7 mouse cellular contexts compared by ENCODE assay signal in genomic region chr16:94311931-94312330, GRCm38 (mm10). TPM values are rescaled to one million over a fixed set of nuclear protein-coding genes. Genes with fewer than 3 reads are reported as not detected.
A peak's percentile ranks its signal among the peaks of the same experiment; 100 is the strongest.
DNase-seq lines count a peak whose midpoint lies in the region; ATAC-seq and TF ChIP-seq lines count a peak whose summit lies in the region.

No protein-coding gene starts in this region.

- DNase-seq in layer of hippocampus, adult 2 months (ENCODE audit: low spot score in 2 of 2) = no peak
- DNase-seq in layer of hippocampus, adult 18-20 months (ENCODE audit: low spot score in 2 of 2) = no peak
- no peak for DNase-seq in forebrain, embryonic 10.5 days (ENCODE audit: extremely low spot score, low spot score)
- DNase-seq in limb, embryonic 10.5 days (ENCODE audit: low spot score) = no peak

- H3K9me3 ChIP-seq in forebrain, embryonic 10.5 days = no peaks in the 10 kb centered on the region
- no peaks in the 10 kb centered on the region for H3K9me3 ChIP-seq in limb, embryonic 10.5 days (replicated peaks)
- H3K9me3 ChIP-seq in neural tube, embryonic 14.5 days (ENCODE audit: control insufficient read depth, low read length) = no peaks in the 10 kb centered on the region

- H3K4me3 ChIP-seq in layer of hippocampus, adult 2 months = peak overlapping the region; percentile 86
- peak overlapping the region; percentile 83 for H3K4me3 ChIP-seq in forebrain, embryonic 10.5 days
- peak overlapping the region; percentile 81 for H3K4me3 ChIP-seq in limb, embryonic 10.5 days
- peak overlapping the region; percentile 58 for H3K4me3 ChIP-seq in neural tube, embryonic 14.5 days (ENCODE audit: low read depth, low read length)

- peaks cover 9% of the 10 kb centered on the region; the same call in 1 of the 2 replicates for H3K27me3 ChIP-seq in forebrain, embryonic 10.5 days (ENCODE audit: poor library complexity, severe bottlenecking)
- no peaks in the 10 kb centered on the region for H3K27me3 ChIP-seq in limb, embryonic 10.5 days (ENCODE audit: low read depth, poor library complexity, severe bottlenecking)
- H3K27me3 ChIP-seq in neural tube, embryonic 14.5 days (ENCODE audit: control insufficient read depth, insufficient read depth, low read length) = no peaks in the 10 kb centered on the region

- H3K4me2 ChIP-seq in neural tube, embryonic 14.5 days (ENCODE audit: low read depth, low read length) = peak overlapping the region; percentile 72

- ATAC-seq in neural tube, embryonic 14.5 days (ENCODE audit: low read depth) = no peak
- ATAC-seq in frontal cortex, adult (ENCODE audit: low TSS enrichment) = no peak
- ATAC-seq in erythroid progenitor cell, adult 5-6 weeks (replicated peaks; ENCODE audit: low FRiP score, poor library complexity, severe bottlenecking) = no peak

- peak overlapping the region; percentile 78 for H3K9ac ChIP-seq in neural tube, embryonic 14.5 days (replicated peaks; ENCODE audit: low read depth, low read length)

- peaks cover 38% of the 10 kb centered on the region for H3K4me1 ChIP-seq in forebrain, embryonic 10.5 days
- peaks cover 22% of the 10 kb centered on the region for H3K4me1 ChIP-seq in limb, embryonic 10.5 days
- H3K4me1 ChIP-seq in neural tube, embryonic 14.5 days (ENCODE audit: control insufficient read depth, insufficient read depth, low read length) = peaks cover 17% of the 10 kb centered on the region; the same call in 1 of the 2 replicates

- TF ChIP-seq CTCF in layer of hippocampus, adult 2 months (conservative IDR thresholded peaks at IDR 0.05) = no peak

- H3K36me3 ChIP-seq in forebrain, embryonic 10.5 days (replicated peaks) = no peaks in the 10 kb centered on the region
- H3K36me3 ChIP-seq in limb, embryonic 10.5 days = no peaks in the 10 kb centered on the region; the same call in 1 of the 2 replicates
- no peaks in the 10 kb centered on the region for H3K36me3 ChIP-seq in neural tube, embryonic 14.5 days (ENCODE audit: control insufficient read depth, insufficient read depth, low read length)

- H3K27ac ChIP-seq in layer of hippocampus, adult 2 months = peak overlapping the region; percentile 99
- H3K27ac ChIP-seq in forebrain, embryonic 10.5 days = peak overlapping the region; percentile 100
- H3K27ac ChIP-seq in limb, embryonic 10.5 days = 0 out of 2 replicates have a peak overlapping the region, but pooled peaks have one; percentile 99
- peak overlapping the region; percentile 99; the same call in 1 of the 2 replicates for H3K27ac ChIP-seq in neural tube, embryonic 14.5 days (ENCODE audit: low read depth, low read length)

- WGBS in forebrain, embryonic 10.5 days = 79% methylated on average over 4 of the region's 4 CpGs
- 83% methylated on average over 4 of the region's 4 CpGs for WGBS in limb, embryonic 10.5 days
- WGBS in neural tube, embryonic 14.5 days = 56% methylated on average over 4 of the region's 4 CpGs

RNA-seq across cellular contexts. Expression of gene Hlcs, which starts 1.4 kb away (rescaled TPM):
- total RNA-seq in layer of hippocampus, adult 2 months (2021) = 10 to 100 TPM; 14.0 to 15.2 TPM
- total RNA-seq in layer of hippocampus, adult 18-20 months (2021) = 10 to 100 TPM; 13.5 to 13.9 TPM
- 14.4 and 15.5 TPM in 2 replicates for polyA plus RNA-seq in forebrain, embryonic 10.5 days (2016; fragmentation: Nextera tagmentation; extraction: Ambion mirVana)
- polyA plus RNA-seq in limb, embryonic 10.5 days (2016; fragmentation: Nextera tagmentation; extraction: Ambion mirVana) = 10.1 and 11.7 TPM in 2 replicates
- polyA plus RNA-seq in neural tube, embryonic 14.5 days (2014; fragmentation: Nextera tagmentation; extraction: Ambion mirVana) = 7.6 and 8.2 TPM in 2 replicates
- 0.36 and 1.3 TPM in 2 replicates for total RNA-seq in erythroid progenitor cell, adult 5-6 weeks (2015; ENCODE audit: low replicate concordance)
- total RNA-seq in erythroid progenitor cell, adult 5-6 weeks (2017; ENCODE audit: low replicate concordance) = 0.64 and 5.1 TPM in 2 replicates

RNA-seq across cellular contexts. Expression of gene Ripply3, which starts 16.3 kb away (rescaled TPM):
- total RNA-seq in layer of hippocampus, adult 2 months (2021) = under 1 TPM in 1 of 2 experiments, not detected in 1; 0.29 TPM
- under 1 TPM in 1 of 2 experiments, not detected in 1; 0.20 TPM for total RNA-seq in layer of hippocampus, adult 18-20 months (2021)
- polyA plus RNA-seq in forebrain, embryonic 10.5 days (2016; fragmentation: Nextera tagmentation; extraction: Ambion mirVana) = 4.6 and 5.8 TPM in 2 replicates
- 4.7 TPM in 2 replicates for polyA plus RNA-seq in limb, embryonic 10.5 days (2016; fragmentation: Nextera tagmentation; extraction: Ambion mirVana)
- 0.52 and 1.7 TPM in 2 replicates for polyA plus RNA-seq in neural tube, embryonic 14.5 days (2014; fragmentation: Nextera tagmentation; extraction: Ambion mirVana)
- not detected in 2 replicates for total RNA-seq in erythroid progenitor cell, adult 5-6 weeks (2015; ENCODE audit: low replicate concordance)
- total RNA-seq in erythroid progenitor cell, adult 5-6 weeks (2017; ENCODE audit: low replicate concordance) = not detected in 2 replicates

RNA-seq across cellular contexts. Expression of gene Ttc3, which starts 58.5 kb away (rescaled TPM):
- total RNA-seq in layer of hippocampus, adult 2 months (2021) = 100 to 1,000 TPM; 794 to 837 TPM
- total RNA-seq in layer of hippocampus, adult 18-20 months (2021) = 100 to 1,000 TPM; 823 to 869 TPM
- 304 and 306 TPM in 2 replicates for polyA plus RNA-seq in forebrain, embryonic 10.5 days (2016; fragmentation: Nextera tagmentation; extraction: Ambion mirVana)
- polyA plus RNA-seq in limb, embryonic 10.5 days (2016; fragmentation: Nextera tagmentation; extraction: Ambion mirVana) = 237 and 285 TPM in 2 replicates
- polyA plus RNA-seq in neural tube, embryonic 14.5 days (2014; fragmentation: Nextera tagmentation; extraction: Ambion mirVana) = 1,057 and 1,226 TPM in 2 replicates
- 7.5 and 14.8 TPM in 2 replicates for total RNA-seq in erythroid progenitor cell, adult 5-6 weeks (2015; ENCODE audit: low replicate concordance)
- 26.6 and 40.9 TPM in 2 replicates for total RNA-seq in erythroid progenitor cell, adult 5-6 weeks (2017; ENCODE audit: low replicate concordance)

RNA-seq across cellular contexts. Expression of gene Pigp, which starts 59.7 kb away (rescaled TPM):
- total RNA-seq in layer of hippocampus, adult 2 months (2021) = 10 to 100 TPM; 39.8 to 42.8 TPM
- 10 to 100 TPM; 35.5 to 40.7 TPM for total RNA-seq in layer of hippocampus, adult 18-20 months (2021)
- 89.3 and 94.9 TPM in 2 replicates for polyA plus RNA-seq in forebrain, embryonic 10.5 days (2016; fragmentation: Nextera tagmentation; extraction: Ambion mirVana)
- 72.6 and 82.0 TPM in 2 replicates for polyA plus RNA-seq in limb, embryonic 10.5 days (2016; fragmentation: Nextera tagmentation; extraction: Ambion mirVana)
- 89.3 and 92.0 TPM in 2 replicates for polyA plus RNA-seq in neural tube, embryonic 14.5 days (2014; fragmentation: Nextera tagmentation; extraction: Ambion mirVana)
- 2.5 and 13.0 TPM in 2 replicates for total RNA-seq in erythroid progenitor cell, adult 5-6 weeks (2015; ENCODE audit: low replicate concordance)
- 7.7 TPM in 1 of 2 replicates, not detected in the other for total RNA-seq in erythroid progenitor cell, adult 5-6 weeks (2017; ENCODE audit: low replicate concordance)

Comparison
In these comparisons a context has a peak if more than half of its experiments do, and no peak if none do; other contexts are left out.
1. RNA of gene Ttc3, which starts 58.5 kb away (total RNA-seq): 823 to 869 TPM in layer of hippocampus, adult 18-20 months and 794 to 837 TPM in layer of hippocampus, adult 2 months; 7.5 to 40.9 TPM in erythroid progenitor cell, adult 5-6 weeks; every median in the first group is over 10 times any median in the second.
2. Peak in every context shown above with its lines, with median percentiles within 50 percentile points of each other: H3K27ac ChIP-seq and H3K4me3 ChIP-seq.